Mouse (Mus musculus): ENCODE measurements around the gene Bmp6.

Gene Bmp6

GRCm38 (mm10) chr13:38344713-38345430 is at the start of gene Bmp6:
Gene Bmp6, plus strand, starts transcription at chr13:38345107.
- DNase-seq (ENCODE audit: low spot score in 2 of 2) = peak; percentile 51 to 64

GRCm38 (mm10) chr13:38296166-38296565 is 48.7 kb upstream of the Bmp6 start:
- no peak for DNase-seq (ENCODE audit: low spot score in 2 of 2)

- no peak for DNase-seq (ENCODE audit: low spot score in 2 of 2)
Observed at GRCm38 (mm10) chr13:38296601-38297000, 48.3 kb upstream of the Bmp6 start.

DNA sequence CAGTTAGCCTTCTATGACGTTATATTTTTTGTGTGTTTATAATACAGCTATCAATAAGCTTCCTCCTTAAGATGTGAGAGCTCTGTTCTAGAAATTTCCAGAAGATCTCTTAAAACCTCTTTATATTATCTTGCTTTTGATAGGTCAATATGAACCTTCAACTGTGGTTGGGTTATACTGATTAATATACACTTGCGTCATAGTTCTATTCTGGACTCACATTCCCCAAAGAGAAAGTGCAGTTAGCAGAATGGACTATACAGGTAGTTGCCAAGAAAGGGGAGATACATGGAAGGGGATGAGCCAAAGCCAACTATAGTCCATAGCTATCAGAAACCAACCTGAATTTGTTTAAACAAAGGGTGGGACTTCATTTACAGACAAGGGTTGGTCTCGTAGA is 33.8 kb upstream of the Bmp6 start:
- no peak for DNase-seq (ENCODE audit: low spot score in 2 of 2)

- no peak for DNase-seq (ENCODE audit: low spot score in 2 of 2)
Observed at GRCm38 (mm10) chr13:38312357-38313040, 32.4 kb upstream of the Bmp6 start.

DNA sequence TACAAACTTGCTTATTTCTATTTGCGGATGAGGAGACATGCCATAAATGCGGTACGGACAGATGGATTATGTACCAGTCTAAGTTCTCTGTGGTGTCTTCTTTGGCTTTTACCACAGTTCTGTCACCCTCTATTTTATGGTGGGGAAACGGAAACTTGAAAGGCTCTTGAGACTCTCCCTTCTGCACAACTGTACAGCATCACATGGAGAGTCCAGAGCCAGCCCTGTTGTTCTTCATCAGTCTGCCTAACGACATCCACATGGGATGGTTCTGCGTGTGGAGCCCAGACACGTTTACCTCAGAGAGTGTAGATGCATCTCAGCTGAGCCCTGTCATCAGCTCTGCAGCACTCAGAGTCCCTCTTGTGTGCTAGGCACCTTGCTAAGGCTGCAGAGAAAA is 30.3 kb upstream of the Bmp6 start:
- no peak for DNase-seq (ENCODE audit: low spot score in 2 of 2)

- DNase-seq (ENCODE audit: low spot score in 2 of 2) = no peak
Observed at GRCm38 (mm10) chr13:38318418-38318817, 26.5 kb upstream of the Bmp6 start.

DNA sequence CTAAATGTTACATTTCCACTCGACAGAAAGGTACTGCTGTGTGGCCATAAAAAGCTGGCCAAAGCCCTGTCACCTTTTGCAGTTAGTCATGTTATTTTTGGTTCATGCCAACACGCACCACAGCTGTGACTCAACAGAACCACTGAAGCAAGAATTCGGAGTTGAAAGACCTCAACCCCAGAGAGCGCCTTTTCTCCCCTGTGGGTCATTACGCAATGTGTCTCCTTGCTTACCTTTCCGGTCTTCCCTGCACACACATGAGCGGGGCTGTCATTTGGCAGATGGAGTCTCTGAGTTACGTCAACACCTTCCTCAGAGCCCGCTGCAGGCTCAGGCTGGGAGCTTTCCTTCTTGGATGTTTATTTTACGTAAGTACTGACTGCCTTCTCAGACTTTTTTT is 24.6 kb upstream of the Bmp6 start:
- DNase-seq (ENCODE audit: low spot score in 2 of 2) = no peak

GRCm38 (mm10) chr13:38324452-38324851 is 20.5 kb upstream of the Bmp6 start:
- DNase-seq (ENCODE audit: low spot score in 2 of 2) = no peak

GRCm38 (mm10) chr13:38327377-38327776 is 17.5 kb upstream of the Bmp6 start:
- DNase-seq (ENCODE audit: low spot score in 2 of 2) = no peak

GRCm38 (mm10) chr13:38333496-38333895 is 11.4 kb upstream of the Bmp6 start:
- no peak for DNase-seq (ENCODE audit: low spot score in 2 of 2)

GRCm38 (mm10) chr13:38342598-38342997 is 2.3 kb upstream of the Bmp6 start:
- DNase-seq (ENCODE audit: low spot score in 2 of 2) = peak in 1 of 2 experiments; percentile 31

GRCm38 (mm10) chr13:38343202-38343601 is 1.7 kb upstream of the Bmp6 start:
- DNase-seq (ENCODE audit: low spot score in 2 of 2) = no peak

- DNase-seq (ENCODE audit: low spot score in 2 of 2) = no peak
Observed at GRCm38 (mm10) chr13:38345431-38345820, 519 bp downstream of the Bmp6 start.

- DNase-seq (ENCODE audit: low spot score in 2 of 2) = peak in 1 of 2 experiments; percentile 3
Observed at GRCm38 (mm10) chr13:38346096-38346915, 1.4 kb downstream of the Bmp6 start.

DNA sequence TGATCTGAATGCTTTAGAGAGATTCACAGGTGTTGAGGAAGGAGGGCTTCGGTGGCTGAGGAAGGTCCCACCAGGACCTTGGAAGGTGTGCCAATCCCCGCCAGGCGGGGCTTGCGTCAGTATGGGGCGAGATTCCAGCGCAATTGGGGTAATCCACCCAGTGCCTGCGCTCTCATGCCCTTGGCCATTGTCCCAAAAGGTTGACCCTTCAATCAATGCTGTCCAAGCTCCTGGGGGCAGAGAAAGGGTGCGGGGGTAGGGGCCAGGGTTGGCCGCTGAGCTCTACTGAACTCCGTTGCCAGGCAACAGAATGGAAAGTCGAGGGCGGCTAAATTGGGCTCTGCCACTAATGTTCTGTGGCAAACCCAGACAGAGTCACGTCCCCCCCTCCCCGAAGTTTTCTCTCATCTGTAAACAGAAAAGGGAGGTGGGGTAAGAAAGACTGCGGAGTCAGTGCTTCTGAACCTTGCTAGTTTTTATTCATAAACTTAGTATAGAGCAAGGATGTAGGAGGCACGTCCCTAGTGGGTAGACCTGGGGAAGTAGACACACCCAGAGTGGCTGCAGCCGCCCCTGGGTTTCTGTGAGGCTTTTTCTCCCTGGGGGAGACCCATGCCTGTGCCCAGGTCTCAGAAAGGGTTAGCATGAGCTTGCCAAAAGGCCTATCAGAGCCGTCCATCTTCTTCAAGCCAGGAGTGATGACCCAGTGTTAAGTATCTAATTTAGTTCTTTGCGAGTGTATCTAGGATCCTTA is 2.3 kb downstream of the Bmp6 start:
- no peak for DNase-seq (ENCODE audit: low spot score in 2 of 2)

GRCm38 (mm10) chr13:38347775-38348135 is 2.8 kb downstream of the Bmp6 start:
- DNase-seq (ENCODE audit: low spot score in 2 of 2) = no peak

GRCm38 (mm10) chr13:38349046-38349445 is 4.1 kb downstream of the Bmp6 start:
- DNase-seq (ENCODE audit: low spot score in 2 of 2) = no peak

- DNase-seq (ENCODE audit: low spot score in 2 of 2) = no peak
Observed at GRCm38 (mm10) chr13:38349818-38350217, 4.9 kb downstream of the Bmp6 start.

DNA sequence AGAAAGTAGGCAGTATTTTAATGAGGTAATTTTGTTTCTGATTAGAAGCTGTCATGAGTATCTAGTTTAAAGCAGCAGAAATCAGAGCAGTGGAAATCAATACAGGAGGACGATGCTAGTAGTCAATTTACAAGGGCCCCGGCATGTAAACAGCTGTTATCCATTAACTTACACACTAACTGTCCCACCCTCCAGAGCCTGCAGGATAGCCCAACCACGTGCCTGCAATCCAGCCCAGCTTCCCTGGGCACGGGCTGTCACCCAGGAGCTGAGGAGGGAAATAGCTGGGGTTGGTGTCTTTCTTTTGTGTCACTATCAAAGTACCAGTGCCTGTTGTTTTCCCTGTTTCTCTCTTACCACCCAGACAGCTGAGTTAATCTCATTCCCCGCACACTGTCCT is 7.1 kb downstream of the Bmp6 start:
- no peak for DNase-seq (ENCODE audit: low spot score in 2 of 2)

DNA sequence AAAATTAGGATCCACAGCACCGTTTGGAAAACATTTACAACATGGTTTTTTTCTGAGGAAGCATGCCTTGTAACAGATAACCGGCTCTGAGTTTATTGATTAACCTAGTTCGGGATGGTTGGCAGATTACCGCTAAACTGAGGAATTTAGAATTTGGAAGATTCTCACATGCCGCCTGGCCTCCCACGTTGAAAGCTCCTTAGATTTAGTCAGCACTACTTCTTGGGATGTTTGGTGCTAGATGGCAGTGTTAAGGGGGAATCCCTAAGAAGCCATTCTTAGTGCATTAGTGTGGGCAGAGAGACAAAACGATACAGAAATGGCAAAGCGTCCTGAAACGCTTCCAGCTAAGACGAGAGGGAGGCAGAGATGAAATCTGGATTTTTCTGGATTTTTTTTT is 8.1 kb downstream of the Bmp6 start:
- DNase-seq (ENCODE audit: low spot score in 2 of 2) = no peak
